1 mouse cellular context compared by ENCODE assay signal in the genomic region with DNA sequence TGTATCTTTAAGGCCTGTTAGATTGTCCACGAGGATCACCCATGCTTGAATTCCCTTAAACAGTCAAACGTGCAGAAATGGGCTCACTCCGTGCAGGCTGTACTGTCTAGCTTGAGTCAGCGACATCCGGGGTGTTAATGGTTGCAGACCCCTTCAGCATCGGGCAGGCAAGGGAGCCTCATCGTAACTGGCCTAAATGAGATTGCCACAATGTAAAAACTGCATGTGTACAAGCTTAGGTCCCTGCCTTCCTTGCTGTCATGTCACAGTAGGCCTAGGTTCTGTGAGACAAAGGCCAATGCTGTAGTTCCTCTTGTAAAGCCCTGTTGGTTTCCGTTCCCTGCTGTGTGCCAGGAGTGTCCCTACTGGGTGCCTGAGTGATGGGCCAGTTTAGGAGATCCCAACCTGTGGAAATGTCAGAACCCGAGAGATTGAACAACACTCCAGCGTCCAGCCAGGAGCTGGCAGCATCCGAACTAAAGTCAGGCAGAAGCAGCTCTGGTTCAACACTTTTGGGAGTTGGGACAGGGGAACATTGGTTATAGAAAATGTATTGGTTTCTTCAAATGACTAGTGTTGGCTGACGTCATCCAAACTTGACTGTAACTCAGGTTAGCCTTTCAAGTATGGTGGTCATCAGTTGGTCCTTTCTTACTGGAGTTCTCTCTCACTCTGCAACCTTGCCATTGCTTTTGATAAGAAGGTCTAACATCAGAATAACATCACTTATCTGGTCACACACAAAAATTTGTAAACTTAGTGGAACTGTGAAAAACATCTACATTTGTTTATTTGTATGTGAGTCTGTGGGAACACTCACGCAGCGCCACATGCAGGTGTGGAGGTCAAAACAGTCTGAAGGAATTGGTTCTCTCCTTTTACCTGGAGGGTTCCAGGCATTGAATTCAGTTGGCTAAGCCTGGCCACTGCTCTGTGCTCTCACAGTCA.
TF ChIP-seq lines count a peak whose summit lies in the region.

No protein-coding gene starts in this region.

TF ChIP-seq in CH12.LX, 34 proteins besides CTCF, POLR2A, EP300 and RAD21:
- peak; percentile 60 for TF ChIP-seq BHLHE40 (IDR thresholded peaks at IDR 0.05; ENCODE audit: low read depth, low read length)
- peak; percentile 91 for TF ChIP-seq JUN (IDR thresholded peaks at IDR 0.05; ENCODE audit: insufficient read depth, low read depth, low read length)
- TF ChIP-seq RCOR1 (conservative IDR thresholded peaks at IDR 0.05; ENCODE audit: low read depth, low read length), result peak; percentile 64; the same call in 1 of the 2 replicates
- TF ChIP-seq MEF2A (IDR thresholded peaks at IDR 0.05; ENCODE audit: borderline replicate concordance, low read depth, low read length), result peak; percentile 55; the same call in 1 of the 2 replicates
- TF ChIP-seq CHD2 (IDR thresholded peaks at IDR 0.05; ENCODE audit: low read length), result no peak
- TF ChIP-seq NRF1 (IDR thresholded peaks at IDR 0.05; ENCODE audit: low read depth, low read length), result peak; percentile 38; the same call in 1 of the 2 replicates
- TF ChIP-seq SIN3A (IDR thresholded peaks at IDR 0.05; ENCODE audit: low read length), result peak; percentile 73
- TF ChIP-seq TBP (conservative IDR thresholded peaks at IDR 0.05; ENCODE audit: low read depth, low read length), result peak; percentile 68
- TF ChIP-seq USF1 (IDR thresholded peaks at IDR 0.05; ENCODE audit: low read depth, low read length), result no peak
- peak; percentile 69 for TF ChIP-seq ZMIZ1 (IDR thresholded peaks at IDR 0.05; ENCODE audit: low read depth, low read length)
- no peak for TF ChIP-seq PAX5 (IDR thresholded peaks at IDR 0.05; ENCODE audit: low read length)
- TF ChIP-seq JUND (conservative IDR thresholded peaks at IDR 0.05; ENCODE audit: low read depth, low read length), result peak; percentile 98
- peak; percentile 91 for TF ChIP-seq IRF4 (IDR thresholded peaks at IDR 0.05; ENCODE audit: low read depth, low read length)
- 0 out of 2 replicates have a peak, but pooled peaks have one; percentile 36 for TF ChIP-seq NELFE (IDR thresholded peaks at IDR 0.05; ENCODE audit: low read depth, low read length)
- TF ChIP-seq UBTF (IDR thresholded peaks at IDR 0.05; ENCODE audit: low read depth, low read length), result peak; percentile 68
- TF ChIP-seq ZKSCAN1 (IDR thresholded peaks at IDR 0.05; ENCODE audit: borderline replicate concordance, low read depth, low read length), result peak; percentile 93
- TF ChIP-seq MAZ (IDR thresholded peaks at IDR 0.05; ENCODE audit: low read depth, low read length), result no peak; the same call in 1 of the 2 replicates
- 0 out of 2 replicates have a peak, but pooled peaks have one; percentile 29 for TF ChIP-seq KAT2A (IDR thresholded peaks at IDR 0.05; ENCODE audit: insufficient replicate concordance, low read length)
- peak; percentile 16; the same call in 1 of the 2 replicates for TF ChIP-seq TCF12 (IDR thresholded peaks at IDR 0.05; ENCODE audit: low read depth, low read length)
- TF ChIP-seq SMC3 (IDR thresholded peaks at IDR 0.05; ENCODE audit: low read depth, low read length), result no peak
- TF ChIP-seq MAX (IDR thresholded peaks at IDR 0.05; ENCODE audit: low read length), result peak; percentile 81; the same call in 1 of the 2 replicates
- TF ChIP-seq ELF1 (IDR thresholded peaks at IDR 0.05; ENCODE audit: low read depth, low read length), result 0 out of 2 replicates have a peak, but pooled peaks have one; percentile 8
- no peak for TF ChIP-seq ZC3H11A (IDR thresholded peaks at IDR 0.05; ENCODE audit: low read depth, low read length)
- TF ChIP-seq HCFC1 (IDR thresholded peaks at IDR 0.05; ENCODE audit: low read depth, low read length), result peak; percentile 59
- peak; percentile 90; the same call in 1 of the 2 replicates for TF ChIP-seq CHD1 (IDR thresholded peaks at IDR 0.05; ENCODE audit: low read depth, low read length)
- peak; percentile 63; the same call in 1 of the 2 replicates for TF ChIP-seq MXI1 (IDR thresholded peaks at IDR 0.05; ENCODE audit: low read depth, low read length)
- no peak; the same call in 1 of the 2 replicates for TF ChIP-seq ETS1 (conservative IDR thresholded peaks at IDR 0.05; ENCODE audit: low read depth, low read length)
